Mouse (Mus musculus): ENCODE results near the gene Pde5a. TPM values are rescaled to one million over a fixed set of nuclear protein-coding genes. Genes with fewer than 3 reads are reported as not detected.
A peak's percentile ranks its signal among the peaks of the same experiment; 100 is the strongest.

Pde5a gene
- polyA plus RNA-seq, 1 experiment from 2014 or later: 12.0 TPM

- Histone ChIP-seq H3K27me3 (ENCODE audit: control insufficient read depth, insufficient read depth, low read length) (no peaks in the 10 kb centered on the region), H3K4me2 (replicated peaks; ENCODE audit: low read depth) (no peak overlapping the region), H3K36me3 (ENCODE audit: control insufficient read depth, insufficient read depth, low read length) (peaks cover 5% of the 10 kb centered on the region), H3K27ac (replicated peaks) (peak overlapping the region; percentile 78), H3K9ac (ENCODE audit: low read length) (no peak overlapping the region), H3K4me1 (replicated peaks; ENCODE audit: control insufficient read depth, insufficient read depth) (no peaks in the 10 kb centered on the region), H3K4me3 (ENCODE audit: low read depth, low read length) (no peak overlapping the region), H3K9me3 (ENCODE audit: control insufficient read depth, low read length) (no peaks in the 10 kb centered on the region)
- 42% methylated on average over 10 of the region's 10 CpGs for WGBS
- ATAC-seq (ENCODE audit: low FRiP score, low TSS enrichment) (0 out of 2 replicates have a peak, but pooled peaks have one; percentile 18), DNase-seq (ENCODE audit: low spot score) (no peak)
- TF ChIP-seq CTCF (IDR thresholded peaks at IDR 0.05; ENCODE audit: low read depth): no peak
- no peak for TF ChIP-seq EP300 (optimal IDR thresholded peaks at IDR 0.05)
These were observed 72.0 kb downstream of the Pde5a start for GRCm38 (mm10) chr3:122800553-122801435.

DNA sequence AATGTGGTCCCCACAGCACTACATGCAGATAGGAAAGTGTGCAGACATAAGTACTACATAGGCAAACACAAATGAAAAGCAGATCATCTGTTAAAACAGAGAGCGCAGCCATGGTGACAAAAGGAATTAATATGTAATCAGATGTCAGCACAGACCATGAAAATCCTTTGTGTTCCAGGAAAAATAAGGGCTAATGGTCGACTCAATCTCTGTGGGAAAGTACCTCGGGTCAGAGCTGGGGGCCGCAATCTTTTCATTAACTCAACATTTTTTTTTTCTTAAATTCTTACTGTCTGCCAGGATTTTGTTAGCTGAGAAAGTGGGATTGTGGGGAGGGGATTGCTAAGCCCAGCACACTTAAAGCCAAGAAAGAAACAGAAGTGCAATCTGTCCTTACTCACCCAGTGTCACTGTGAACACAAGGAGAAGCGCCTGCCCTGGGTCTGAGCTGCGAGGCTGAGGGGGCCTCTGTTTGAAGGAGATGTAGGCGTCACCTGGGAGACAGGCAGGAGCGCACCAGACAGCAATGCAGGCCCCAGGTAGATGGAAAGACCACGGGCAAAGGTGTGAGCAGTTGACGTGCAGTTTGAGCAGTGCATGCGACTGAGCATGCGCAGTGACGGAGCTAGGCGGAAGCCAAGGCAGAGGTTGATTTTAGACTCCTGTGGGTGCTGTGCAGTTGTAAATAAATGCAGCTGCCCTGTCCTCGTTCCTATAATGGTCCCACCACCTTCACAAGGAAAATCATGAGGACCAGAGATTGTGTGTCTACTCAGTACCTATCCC lies 72.9 kb downstream of the Pde5a start:
- DNase-seq (ENCODE audit: low spot score): no peak
- Histone ChIP-seq H3K9me3 (ENCODE audit: control insufficient read depth, low read length) (no peaks in the 10 kb centered on the region), H3K4me1 (replicated peaks; ENCODE audit: control insufficient read depth, insufficient read depth) (no peaks in the 10 kb centered on the region), H3K4me2 (replicated peaks; ENCODE audit: low read depth) (no peak overlapping the region), H3K36me3 (ENCODE audit: control insufficient read depth, insufficient read depth, low read length) (peaks cover 2% of the 10 kb centered on the region; the same call in 1 of the 2 replicates), H3K4me3 (ENCODE audit: low read depth, low read length) (no peak overlapping the region), H3K9ac (ENCODE audit: low read length) (no peak overlapping the region), H3K27me3 (ENCODE audit: control insufficient read depth, insufficient read depth, low read length) (no peaks in the 10 kb centered on the region), H3K27ac (replicated peaks) (peak overlapping the region; percentile 78)
- TF ChIP-seq EP300 (optimal IDR thresholded peaks at IDR 0.05): no peak
- no peak for TF ChIP-seq CTCF (IDR thresholded peaks at IDR 0.05; ENCODE audit: low read depth)
- ATAC-seq (ENCODE audit: low FRiP score, low TSS enrichment): peak; percentile 49; the same call in 1 of the 2 replicates
- WGBS: 66% methylated on average over 15 of the region's 15 CpGs

DNA sequence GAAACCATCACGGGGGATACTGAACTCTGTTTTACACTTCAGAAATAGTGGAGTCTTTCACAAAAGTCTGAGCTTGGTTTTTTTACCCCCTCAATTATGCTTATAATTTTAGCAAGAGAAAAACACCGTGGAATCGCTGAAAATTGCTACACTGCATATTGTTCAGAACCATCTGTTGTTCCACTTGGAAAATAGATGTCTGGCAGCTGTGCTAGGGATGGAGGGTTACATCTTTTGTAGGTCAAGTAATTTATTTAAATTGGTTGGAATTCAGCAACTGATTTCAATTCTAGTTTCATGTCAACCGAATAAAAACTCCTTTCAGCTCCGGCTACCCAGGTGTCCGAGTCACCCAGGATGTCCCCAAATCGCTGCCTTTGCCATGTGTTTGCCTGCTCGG lies 78.6 kb downstream of the Pde5a start:
- Histone ChIP-seq H3K4me3 (ENCODE audit: low read depth, low read length) (no peak overlapping the region), H3K9ac (ENCODE audit: low read length) (no peak overlapping the region), H3K27me3 (ENCODE audit: control insufficient read depth, insufficient read depth, low read length) (no peaks in the 10 kb centered on the region), H3K27ac (replicated peaks) (no peak overlapping the region), H3K36me3 (ENCODE audit: control insufficient read depth, insufficient read depth, low read length) (no peaks in the 10 kb centered on the region), H3K9me3 (ENCODE audit: control insufficient read depth, low read length) (no peaks in the 10 kb centered on the region), H3K4me1 (replicated peaks; ENCODE audit: control insufficient read depth, insufficient read depth) (no peaks in the 10 kb centered on the region), H3K4me2 (replicated peaks; ENCODE audit: low read depth) (no peak overlapping the region)
- no peak for DNase-seq (ENCODE audit: low spot score)
- ATAC-seq (ENCODE audit: low FRiP score, low TSS enrichment): no peak
- whole genome bisulfite sequencing: 74% methylated on average over 8 of the region's 8 CpGs
- TF ChIP-seq EP300 (optimal IDR thresholded peaks at IDR 0.05) (no peak), CTCF (IDR thresholded peaks at IDR 0.05; ENCODE audit: low read depth) (no peak)

GRCm38 (mm10) chr3:122810090-122810863 lies 81.5 kb downstream of the Pde5a start:
- ATAC-seq (ENCODE audit: low FRiP score, low TSS enrichment) (no peak), DNase-seq (ENCODE audit: low spot score) (no peak)
- no peak overlapping the region for H3K9ac ChIP-seq (ENCODE audit: low read length)
- no peak overlapping the region for H3K4me2 ChIP-seq (replicated peaks; ENCODE audit: low read depth)
- H3K27ac ChIP-seq (replicated peaks): no peak overlapping the region
- H3K9me3 ChIP-seq (ENCODE audit: control insufficient read depth, low read length): no peaks in the 10 kb centered on the region
- no peak overlapping the region for H3K4me3 ChIP-seq (ENCODE audit: low read depth, low read length)
- WGBS: 80% methylated on average over 2 of the region's 2 CpGs
- TF ChIP-seq CTCF (IDR thresholded peaks at IDR 0.05; ENCODE audit: low read depth) (no peak), EP300 (optimal IDR thresholded peaks at IDR 0.05) (no peak)
- H3K27me3 ChIP-seq (ENCODE audit: control insufficient read depth, insufficient read depth, low read length): no peaks in the 10 kb centered on the region
- no peaks in the 10 kb centered on the region for H3K36me3 ChIP-seq (ENCODE audit: control insufficient read depth, insufficient read depth, low read length)
- peaks cover 5% of the 10 kb centered on the region; the same call in 1 of the 2 replicates for H3K4me1 ChIP-seq (replicated peaks; ENCODE audit: control insufficient read depth, insufficient read depth)

- no peaks in the 10 kb centered on the region for H3K27me3 ChIP-seq (ENCODE audit: control insufficient read depth, insufficient read depth, low read length)
- H3K9me3 ChIP-seq (ENCODE audit: control insufficient read depth, low read length): no peaks in the 10 kb centered on the region
- 92% methylated on average over 5 of the region's 5 CpGs for WGBS
- H3K4me3 ChIP-seq (ENCODE audit: low read depth, low read length): no peak overlapping the region
- no peak overlapping the region for H3K4me2 ChIP-seq (replicated peaks; ENCODE audit: low read depth)
- H3K4me1 ChIP-seq (replicated peaks; ENCODE audit: control insufficient read depth, insufficient read depth): peaks cover 5% of the 10 kb centered on the region; the same call in 1 of the 2 replicates
- no peak for ATAC-seq (ENCODE audit: low FRiP score, low TSS enrichment)
- no peak for DNase-seq (ENCODE audit: low spot score)
- no peak overlapping the region for H3K9ac ChIP-seq (ENCODE audit: low read length)
- no peak overlapping the region for H3K27ac ChIP-seq (replicated peaks)
- TF ChIP-seq EP300 (optimal IDR thresholded peaks at IDR 0.05): no peak
- no peak for TF ChIP-seq CTCF (IDR thresholded peaks at IDR 0.05; ENCODE audit: low read depth)
- H3K36me3 ChIP-seq (ENCODE audit: control insufficient read depth, insufficient read depth, low read length): no peaks in the 10 kb centered on the region
These were observed 82.2 kb downstream of the Pde5a start for GRCm38 (mm10) chr3:122810986-122811385.
